Mouse (Mus musculus) ES-E14 (cell line): ENCODE measurements around the gene Wsb1.

ENCODE experiments used
- MAFK ChIP-seq: IDR thresholded peaks from 2 replicates; pipeline ENCODE4 v1.6.1; 2014; ENCODE audit warnings: mild to moderate bottlenecking, low read depth, low read length, inconsistent platforms; ENCODE audit not compliant: insufficient read depth
- ZC3H11A ChIP-seq: IDR thresholded peaks from 2 replicates; pipeline ENCODE4 v1.6.1; 2012; ENCODE audit warnings: low read depth, mild to moderate bottlenecking, inconsistent platforms, low read length, borderline replicate concordance

DNA sequence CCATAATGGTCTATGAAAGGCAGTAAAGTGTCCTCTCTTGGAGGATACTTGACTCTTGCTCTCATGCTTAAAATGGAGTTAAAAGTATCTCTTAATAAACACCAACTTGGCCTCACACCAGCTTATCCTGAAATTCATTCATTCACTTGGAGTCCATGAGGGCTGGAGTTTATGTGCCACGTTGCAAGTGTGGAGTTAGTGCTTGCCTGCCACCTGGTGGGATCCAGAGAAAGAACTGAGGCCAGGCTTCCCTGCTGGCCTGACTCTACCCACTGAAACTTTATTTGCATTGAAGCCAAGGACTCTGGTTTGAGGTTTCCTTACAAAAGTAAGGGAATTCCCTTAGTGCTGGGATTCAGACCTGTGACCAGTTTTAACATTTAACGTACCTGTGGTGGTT, 36.0 kb upstream of the Wsb1 start:
- TF ChIP-seq MAFK (no peak), ZC3H11A (no peak)
